Mouse (Mus musculus) MEL (cell line): ENCODE measurements around the gene Hbp1. TPM values are rescaled to one million over a fixed set of nuclear protein-coding genes. Genes with fewer than 3 reads are reported as not detected.

Experiments used
- DNase-seq: peaks from one replicate; pipeline ENCODE4 v3.0.0; 2011; ENCODE audit warnings: low read depth, low spot score
- H3K27ac ChIP-seq: 2 replicates; pipeline ENCODE4 v1.5.1; 2012; ENCODE audit warnings: low read depth, mild to moderate bottlenecking, control low read depth, low read length, moderate library complexity; ENCODE audit not compliant: control insufficient read depth
- H3K27me3 ChIP-seq, 2 experiments: fragments of 150-350 bp in 1 of 2; sonication (generic) in 1 of 2; 2 replicates each; pipeline ENCODE4 v1.6.1; 2012; ENCODE audit warnings: low read length in 2 of 2, mild to moderate bottlenecking in 2 of 2, improper control_type of control experiment in 1 of 2, moderate library complexity in 1 of 2; ENCODE audit not compliant: insufficient read depth in 2 of 2, control insufficient read depth in 1 of 2
- H3K36me3 ChIP-seq, 2 experiments: 2 replicates each; pipeline ENCODE4 v1.6.1; 2012 to 2014; ENCODE audit warnings: low read length in 2 of 2, improper control_type of control experiment in 1 of 2, inconsistent platforms in 1 of 2, mild to moderate bottlenecking in 1 of 2; ENCODE audit not compliant: insufficient read depth in 2 of 2, control insufficient read depth in 1 of 2
- H3K4me1 ChIP-seq, 2 experiments: fragments of 150-350 bp in 1 of 2; sonication (generic) in 1 of 2; 2 replicates each; pipeline ENCODE4 v1.6.1; 2012; ENCODE audit warnings: low read length in 2 of 2, improper control_type of control experiment in 1 of 2, mild to moderate bottlenecking in 1 of 2; ENCODE audit not compliant: insufficient read depth in 2 of 2, control insufficient read depth in 1 of 2
- H3K4me3 ChIP-seq, 2 experiments: fragments of 150-350 bp in 1 of 2; sonication (generic) in 1 of 2; 2 replicates each; pipeline ENCODE4 v1.5.1; 2012; ENCODE audit warnings: low read depth in 2 of 2, low read length in 2 of 2, mild to moderate bottlenecking in 2 of 2, moderate library complexity in 2 of 2, control low read depth in 1 of 2, improper control_type of control experiment in 1 of 2; ENCODE audit not compliant: control insufficient read depth in 1 of 2, insufficient read depth in 1 of 2
- H3K79me2 ChIP-seq: 2 replicates; pipeline ENCODE4 v1.6.1; 2012; ENCODE audit warnings: mild to moderate bottlenecking, low read length, moderate library complexity; ENCODE audit not compliant: control insufficient read depth, poor library complexity, insufficient read depth
- H3K9ac ChIP-seq: 2 replicates; pipeline ENCODE4 v1.6.1; 2012; ENCODE audit warnings: low read depth, mild to moderate bottlenecking, control low read depth, low read length, moderate library complexity; ENCODE audit not compliant: control insufficient read depth, poor library complexity, severe bottlenecking
- H3K9me3 ChIP-seq: fragments of 150-350 bp; sonication (generic); replicated peaks from 2 replicates; pipeline ENCODE4 v1.6.1; 2012; ENCODE audit warnings: mild to moderate bottlenecking, low read length, improper control_type of control experiment, moderate library complexity; ENCODE audit not compliant: insufficient read depth
- CHD1 ChIP-seq: IDR thresholded peaks from 2 replicates; pipeline ENCODE4 v1.6.1; 2012; ENCODE audit warnings: low read depth, mild to moderate bottlenecking, inconsistent platforms, low read length, improper control_type of control experiment
- CHD2 ChIP-seq: IDR thresholded peaks from 2 replicates; pipeline ENCODE4 v1.6.1; 2011; ENCODE audit warnings: low read length, improper control_type of control experiment
- ELF1 ChIP-seq: IDR thresholded peaks from 2 replicates; pipeline ENCODE4 v1.6.1; 2014; ENCODE audit warnings: low read depth, mild to moderate bottlenecking, inconsistent platforms, low read length, improper control_type of control experiment, moderate library complexity
- ETS1 ChIP-seq: IDR thresholded peaks from 2 replicates; pipeline ENCODE4 v1.6.1; 2012; ENCODE audit warnings: low read depth, mild to moderate bottlenecking, inconsistent platforms, low read length, improper control_type of control experiment, moderate library complexity
- GABPA ChIP-seq: IDR thresholded peaks from 2 replicates; pipeline ENCODE4 v1.6.1; 2012; ENCODE audit warnings: low read depth, mild to moderate bottlenecking, inconsistent platforms, low read length, improper control_type of control experiment, moderate library complexity
- GATA1 ChIP-seq: IDR thresholded peaks from 2 replicates; pipeline ENCODE4 v1.6.1; 2011; ENCODE audit warnings: low read depth, low read length, improper control_type of control experiment
- HCFC1 ChIP-seq: IDR thresholded peaks from 2 replicates; pipeline ENCODE4 v1.6.1; 2012; ENCODE audit warnings: low read depth, mild to moderate bottlenecking, inconsistent platforms, low read length, improper control_type of control experiment, moderate library complexity
- MAFK ChIP-seq: IDR thresholded peaks from 2 replicates; pipeline ENCODE4 v1.6.1; 2011; ENCODE audit warnings: low read depth, mild to moderate bottlenecking, low read length, improper control_type of control experiment, borderline replicate concordance
- MAZ ChIP-seq: IDR thresholded peaks from 2 replicates; pipeline ENCODE4 v1.6.1; 2012; ENCODE audit warnings: low read depth, mild to moderate bottlenecking, inconsistent platforms, low read length, improper control_type of control experiment
- MEF2A ChIP-seq: IDR thresholded peaks from 2 replicates; pipeline ENCODE4 v1.6.1; 2014; ENCODE audit warnings: low read depth, mild to moderate bottlenecking, inconsistent platforms, low read length, improper control_type of control experiment; ENCODE audit not compliant: poor library complexity, insufficient replicate concordance, severe bottlenecking; ENCODE audit errors: extremely low read depth
- MXI1 ChIP-seq: IDR thresholded peaks from 2 replicates; pipeline ENCODE4 v1.6.1; 2011; ENCODE audit warnings: mild to moderate bottlenecking, low read depth, low read length, improper control_type of control experiment
- SIN3A ChIP-seq: IDR thresholded peaks from 2 replicates; pipeline ENCODE4 v1.6.1; 2012; ENCODE audit warnings: low read length, improper control_type of control experiment, inconsistent platforms
- SMC3 ChIP-seq: IDR thresholded peaks from 2 replicates; pipeline ENCODE4 v1.6.1; 2011; ENCODE audit warnings: low read depth, low read length, improper control_type of control experiment
- TAL1 ChIP-seq: IDR thresholded peaks from 2 replicates; pipeline ENCODE4 v1.6.1; 2012; ENCODE audit warnings: mild to moderate bottlenecking, inconsistent platforms, low read length, moderate library complexity, mixed read lengths
- TBP ChIP-seq: IDR thresholded peaks from 2 replicates; pipeline ENCODE4 v1.8.0; 2011; ENCODE audit warnings: low read depth, low read length, improper control_type of control experiment
- TCF12 ChIP-seq: IDR thresholded peaks from 2 replicates; pipeline ENCODE4 v1.6.1; 2014; ENCODE audit warnings: low read depth, mild to moderate bottlenecking, inconsistent platforms, low read length, improper control_type of control experiment, moderate library complexity
- USF1 ChIP-seq: IDR thresholded peaks from 2 replicates; pipeline ENCODE4 v1.6.1; 2014; ENCODE audit warnings: low read depth, mild to moderate bottlenecking, inconsistent platforms, low read length, improper control_type of control experiment, moderate library complexity
- ZNF384 ChIP-seq: IDR thresholded peaks from 2 replicates; pipeline ENCODE4 v1.6.1; 2012; ENCODE audit warnings: low read depth, mild to moderate bottlenecking, inconsistent platforms, low read length, improper control_type of control experiment
- polyA plus RNA-seq, 2 experiments: library from polyadenylated mRNA; stranded (reverse) in 1 of 2; unstranded in 1 of 2; fragments of >175 nt in 1 of 2; fragments of >200 nt in 1 of 2; gene quantifications; 2 replicates each; pipeline versions ENCODE4 v1.2.1 to v1.2.4; 2012; ENCODE audit warnings: low replicate concordance in 2 of 2, low read depth in 1 of 2; ENCODE audit not compliant: insufficient read length in 2 of 2, insufficient read depth in 1 of 2, missing spikeins in 1 of 2
- total RNA-seq: library from RNA; depleted of rRNA; stranded (reverse); fragments of 300-350 nt; gene quantifications from 2 replicates; pipeline ENCODE4 v1.2.3, GENCODE M21; 2012

The Hbp1 gene
- total and polyA plus RNA-seq, 3 experiments, result 4.3 to 8.8 TPM; not detected in 1

DNA sequence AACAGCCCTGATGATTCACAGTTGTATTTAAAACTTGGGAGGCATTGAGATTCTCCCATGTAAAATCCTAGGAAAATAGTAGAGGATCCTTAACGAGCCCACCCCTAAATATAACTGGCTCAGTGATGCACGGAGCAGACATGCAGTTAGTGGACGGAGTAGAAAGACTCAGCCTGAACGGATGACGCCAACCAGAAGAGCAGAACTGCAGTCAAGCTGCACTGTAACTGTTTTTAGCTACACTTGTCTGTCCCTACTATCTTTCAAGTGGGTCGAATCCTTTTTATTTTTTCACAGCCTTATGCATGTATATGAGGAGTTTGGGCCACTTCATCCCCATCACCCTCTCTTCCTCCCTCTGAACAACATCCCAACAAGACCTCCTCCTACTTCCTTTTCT lies 35.4 kb upstream of the Hbp1 start:
- H3K36me3 ChIP-seq, result peaks cover 0 to 13% of the 10 kb centered on the region in 2 experiments
- H3K27me3 ChIP-seq, result no peaks in the 10 kb centered on the region
- peaks cover 9 to 12% of the 10 kb centered on the region in 2 experiments for H3K4me1 ChIP-seq
- H3K9me3 ChIP-seq, result no peaks in the 10 kb centered on the region
- H3K9ac ChIP-seq, result no peak overlapping the region
- no peaks in the 10 kb centered on the region for H3K79me2 ChIP-seq
- TF ChIP-seq MEF2A (no peak), ZNF384 (no peak), MXI1 (no peak), TAL1 (no peak), MAZ (no peak), SIN3A (no peak), TBP (no peak), ELF1 (no peak), USF1 (no peak), CHD2 (no peak), TCF12 (no peak), GABPA (no peak), SMC3 (no peak)
- TF ChIP-seq, all 39 proteins: peak for 0
- H3K4me3 ChIP-seq, result no peak overlapping the region
- DNase-seq, result no peak
- H3K27ac ChIP-seq, result no peak overlapping the region

DNA sequence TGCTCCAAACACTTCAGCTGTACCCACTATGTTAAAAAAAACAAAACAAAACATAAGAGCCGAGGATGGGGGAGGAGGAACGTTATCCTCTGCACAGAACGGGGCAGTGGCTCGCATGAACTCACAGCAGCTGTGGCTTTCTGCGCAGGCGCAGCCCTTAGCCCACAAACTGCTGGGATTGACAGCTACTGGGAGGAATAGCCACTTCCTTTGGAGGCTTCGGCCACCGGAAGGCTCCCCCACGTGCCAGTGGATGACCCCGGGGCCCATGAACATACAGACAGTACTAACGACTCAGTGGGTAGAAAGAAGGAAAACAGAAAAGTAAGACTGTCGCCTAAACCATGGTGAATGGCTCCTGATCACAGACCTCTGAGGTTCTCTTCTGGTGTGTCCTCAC lies 34.3 kb upstream of the Hbp1 start:
- peaks cover 0 to 13% of the 10 kb centered on the region in 2 experiments for H3K36me3 ChIP-seq
- H3K9ac ChIP-seq, result no peak overlapping the region
- H3K27me3 ChIP-seq, result no peaks in the 10 kb centered on the region
- TF ChIP-seq HCFC1 (no peak), ELF1 (no peak), TBP (no peak), ETS1 (no peak), CHD1 (no peak), GATA1 (no peak), MAFK (no peak)
- TF ChIP-seq, all 39 proteins: peak for 0
- no peaks in the 10 kb centered on the region for H3K79me2 ChIP-seq
- DNase-seq, result no peak
- no peak overlapping the region for H3K4me3 ChIP-seq
- no peak overlapping the region for H3K27ac ChIP-seq
- no peaks in the 10 kb centered on the region for H3K9me3 ChIP-seq
- H3K4me1 ChIP-seq, result peaks cover 9% of the 10 kb centered on the region in 2 experiments
